Mouse (Mus musculus): ENCODE measurements at regions not wholly inside any gene's neighbourhood (a gene's known extent, or its start where the extent isn't known, plus 50 kb on each side); places are given as distances from the start of the nearest gene placed in this dataset.

DNA sequence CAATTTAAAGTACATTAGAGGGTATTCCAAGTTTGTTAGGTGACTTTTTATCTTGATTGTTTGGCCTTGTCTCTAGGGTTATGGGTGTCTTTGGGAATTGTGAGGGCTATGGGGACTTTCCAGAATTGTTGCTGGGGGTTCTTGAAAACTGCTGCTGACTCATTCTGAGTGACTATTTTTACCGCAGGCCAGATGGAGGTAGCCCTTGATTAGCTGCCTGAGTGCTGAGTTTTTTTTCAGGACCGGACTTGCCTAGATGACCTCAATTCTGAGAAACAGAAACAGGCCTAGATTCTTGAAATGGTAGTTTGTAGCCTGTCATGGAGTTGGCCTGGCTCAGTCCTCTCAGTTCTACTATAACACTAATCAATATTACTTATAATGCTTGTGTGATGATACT, 223.9 kb upstream of the Adgrb3 start:
- DNase-seq, result peak; percentile 10 to 25

- DNase-seq, result no peak
Measured at GRCm38 (mm10) chr1:26047804-26048203, 218.3 kb upstream of the Adgrb3 start.
